Comparison of ENCODE assay signal across 14 mouse cellular contexts in the genomic region with DNA sequence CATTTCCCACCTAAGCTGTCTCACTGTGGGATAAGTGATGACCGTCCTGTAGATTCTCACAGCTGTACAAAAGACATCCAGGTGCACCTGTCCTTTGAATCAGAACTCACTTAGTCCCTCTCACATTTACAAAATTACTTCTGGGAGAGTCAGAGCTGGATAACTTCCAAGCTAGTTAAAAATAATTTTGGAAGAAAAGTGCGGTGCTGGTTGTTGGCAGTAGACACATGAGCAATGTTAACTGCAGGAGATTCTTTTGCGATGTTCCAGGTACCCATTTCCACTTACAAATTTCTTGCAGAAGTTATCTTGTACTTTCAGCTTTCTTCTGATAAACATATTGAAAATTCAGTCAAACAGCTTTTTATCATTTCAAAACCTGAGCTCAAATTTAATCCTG.
"Had no signal": no experiment of that assay in that cellular context is flagged by ENCODE, and none has a peak within 500 bp of the region (broad histone marks: within the 10 kb centered on the region; RNA-seq: fewer than 3 reads in every experiment).

No protein-coding gene starts in this region.

- DNase-seq: lung, adult 18-20 months; lung, embryonic 14.5 days; lung, postnatal 10 days; lung, postnatal 4 days; retina, postnatal 1 day; right cerebral cortex, adult 18-20 months; right cerebral cortex, postnatal 25 days; right cerebral cortex, postnatal 4 days; spleen, adult 18-20 months; thymus, adult 2 months; thymus, postnatal 25 days; thymus, postnatal 4 days had no signal

- ATAC-seq: midbrain, embryonic 13.5 days; midbrain, embryonic 15.5 days had no signal
